Mouse (Mus musculus): Measurements from ENCODE around the gene Zfx. TPM values are rescaled to one million over a fixed set of nuclear protein-coding genes. Genes with fewer than 3 reads are reported as not detected.
A peak's percentile ranks its signal among the peaks of the same experiment; 100 is the strongest.

Gene Zfx
- polyA plus RNA-seq (2014; fragmentation: Nextera tagmentation; extraction: Ambion mirVana) = 17.8 and 24.5 TPM in 2 replicates

DNA sequence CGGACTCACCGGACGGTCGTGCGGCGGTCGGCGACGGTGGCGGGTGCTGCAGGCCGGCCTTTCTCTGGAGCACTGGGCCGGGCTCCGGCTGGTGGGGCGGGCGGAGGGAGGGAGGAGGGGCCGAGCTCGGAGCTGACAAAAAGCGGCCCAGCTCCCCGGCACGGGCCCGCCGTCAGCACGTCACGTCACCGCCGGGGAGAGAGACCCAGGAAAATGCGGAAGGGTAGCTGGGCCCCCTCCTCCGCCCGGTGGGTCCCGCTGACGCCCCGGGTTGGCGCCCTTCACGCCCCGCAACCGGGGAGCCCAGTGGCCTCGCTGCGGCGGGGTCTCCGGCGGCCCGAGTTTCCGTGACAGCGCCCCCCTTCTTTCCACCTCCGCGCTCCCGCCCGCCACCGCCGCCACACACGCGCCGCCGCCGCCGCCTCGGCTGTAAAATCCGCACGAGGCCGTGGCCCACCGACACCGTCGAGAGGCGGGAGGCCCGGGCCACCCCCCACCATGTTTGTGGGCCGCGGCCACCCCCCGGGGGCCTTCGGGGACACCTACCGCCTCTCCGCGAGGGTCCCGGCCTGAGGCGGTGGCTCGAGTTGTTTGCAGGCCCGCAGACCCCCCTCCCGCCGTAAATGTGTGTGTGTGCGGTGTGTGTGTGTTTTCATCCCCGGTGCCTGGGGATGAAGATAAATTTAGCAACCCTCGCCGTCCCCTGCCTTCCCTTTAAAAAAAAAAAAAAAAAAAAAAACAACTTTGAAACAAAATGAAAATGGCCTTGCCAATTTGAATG is at the start of gene Zfx:
Gene Zfx, minus strand, starts transcription at position 644 of the 781 bp plus-strand sequence.
- Histone ChIP-seq H3K27me3 (replicated peaks; ENCODE audit: control insufficient read depth, insufficient read depth, low read length) (peaks cover 34% of the 10 kb centered on the region), H3K4me3 (ENCODE audit: low read depth, low read length) (peak within 1 kb of the TSS; percentile 74)
- ATAC-seq (replicated peaks; ENCODE audit: low FRiP score) = peak; percentile 79

DNA sequence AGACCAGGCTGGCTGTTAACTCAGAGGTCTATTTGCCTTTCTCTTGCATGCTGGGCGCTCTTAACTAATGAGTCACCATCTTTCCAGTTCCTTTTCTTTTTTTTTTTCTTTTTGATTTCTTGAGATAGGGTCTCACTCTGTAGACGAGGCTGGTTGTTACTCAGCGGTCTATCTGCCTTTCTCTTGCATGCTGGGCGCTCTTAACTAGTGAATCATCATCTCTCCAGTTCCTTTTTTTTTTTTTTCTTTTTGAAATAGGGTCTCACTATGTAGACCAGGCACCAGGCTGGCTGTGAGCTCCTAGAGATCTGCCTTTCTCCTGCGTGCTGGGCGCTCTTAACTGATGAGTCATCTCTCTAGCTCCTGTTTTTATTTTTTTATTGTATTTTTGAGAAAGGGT is 45.8 kb upstream of the Zfx start:
- no peaks in the 10 kb centered on the region for H3K9me3 ChIP-seq (ENCODE audit: control insufficient read depth, low read length)
- H3K27ac ChIP-seq (ENCODE audit: low read depth, low read length) = no peak overlapping the region
- ATAC-seq (replicated peaks; ENCODE audit: low FRiP score) (no peak), DNase-seq (ENCODE audit: low spot score) (no peak)
- no peak overlapping the region for H3K4me3 ChIP-seq (ENCODE audit: low read depth, low read length)
- H3K4me1 ChIP-seq (replicated peaks; ENCODE audit: control insufficient read depth, insufficient read depth, low read length) = no peaks in the 10 kb centered on the region
- no peak overlapping the region for H3K9ac ChIP-seq (ENCODE audit: low read depth, low read length)
- H3K4me2 ChIP-seq = no peak overlapping the region
- 54% methylated on average over 6 of the region's 6 CpGs for WGBS
- peaks cover 12% of the 10 kb centered on the region for H3K27me3 ChIP-seq (replicated peaks; ENCODE audit: control insufficient read depth, insufficient read depth, low read length)
- H3K36me3 ChIP-seq (ENCODE audit: control insufficient read depth, insufficient read depth, low read length) = no peaks in the 10 kb centered on the region

More for the DNA sequence above, at the start of gene Zfx:
- Histone ChIP-seq H3K9ac (ENCODE audit: low read depth, low read length) (peak within 1 kb of the TSS; percentile 93), H3K36me3 (ENCODE audit: control insufficient read depth, insufficient read depth, low read length) (no peaks in the 10 kb centered on the region), H3K27ac (ENCODE audit: low read depth, low read length) (peak within 1 kb of the TSS; percentile 99), H3K9me3 (ENCODE audit: control insufficient read depth, low read length) (no peaks in the 10 kb centered on the region), H3K4me1 (replicated peaks; ENCODE audit: control insufficient read depth, insufficient read depth, low read length) (peaks cover 5% of the 10 kb centered on the region), H3K4me2 (peak within 1 kb of the TSS; percentile 60)
- DNase-seq (ENCODE audit: low spot score) = peak; percentile 75
- 11% methylated on average over 65 of the region's 82 CpGs for WGBS

DNA sequence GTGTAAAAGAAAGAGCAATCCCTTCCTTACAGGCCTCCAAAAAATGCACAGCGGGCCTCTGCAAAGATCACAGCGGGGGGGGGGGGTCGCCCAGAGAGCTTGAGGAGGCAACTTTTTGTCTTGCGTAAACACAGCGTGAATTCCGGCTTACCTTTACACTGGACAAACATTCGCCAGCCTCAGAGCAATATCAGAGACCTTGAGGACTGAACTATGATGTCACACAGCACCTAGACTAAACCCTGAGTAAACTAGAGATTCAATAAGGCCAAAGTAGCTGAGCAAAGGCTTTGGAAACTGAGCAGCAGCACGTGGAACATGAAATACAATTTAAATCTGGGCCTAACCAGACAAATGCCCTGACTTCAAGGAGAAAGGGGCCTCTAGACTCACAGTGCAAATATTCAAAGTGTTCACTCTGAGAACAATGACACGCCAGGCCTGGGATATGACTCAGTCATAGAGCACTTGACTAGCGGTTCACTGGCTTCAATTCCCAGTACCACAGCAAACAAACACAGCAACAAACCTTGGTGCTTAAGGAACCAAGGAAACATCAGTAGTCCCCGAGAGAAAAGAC is 28.8 kb upstream of the Zfx start:
- ATAC-seq (replicated peaks; ENCODE audit: low FRiP score) (no peak), DNase-seq (ENCODE audit: low spot score) (no peak)
- no peak overlapping the region for H3K9ac ChIP-seq (ENCODE audit: low read depth, low read length)
- H3K27ac ChIP-seq (ENCODE audit: low read depth, low read length) = no peak overlapping the region
- peaks cover 45% of the 10 kb centered on the region for H3K27me3 ChIP-seq (replicated peaks; ENCODE audit: control insufficient read depth, insufficient read depth, low read length)
- H3K4me1 ChIP-seq (replicated peaks; ENCODE audit: control insufficient read depth, insufficient read depth, low read length) = no peaks in the 10 kb centered on the region
- WGBS = 47% methylated on average over 11 of the region's 11 CpGs
- no peaks in the 10 kb centered on the region for H3K9me3 ChIP-seq (ENCODE audit: control insufficient read depth, low read length)
- no peak overlapping the region for H3K4me2 ChIP-seq
- H3K36me3 ChIP-seq (ENCODE audit: control insufficient read depth, insufficient read depth, low read length) = no peaks in the 10 kb centered on the region
- H3K4me3 ChIP-seq (ENCODE audit: low read depth, low read length) = no peak overlapping the region

DNA sequence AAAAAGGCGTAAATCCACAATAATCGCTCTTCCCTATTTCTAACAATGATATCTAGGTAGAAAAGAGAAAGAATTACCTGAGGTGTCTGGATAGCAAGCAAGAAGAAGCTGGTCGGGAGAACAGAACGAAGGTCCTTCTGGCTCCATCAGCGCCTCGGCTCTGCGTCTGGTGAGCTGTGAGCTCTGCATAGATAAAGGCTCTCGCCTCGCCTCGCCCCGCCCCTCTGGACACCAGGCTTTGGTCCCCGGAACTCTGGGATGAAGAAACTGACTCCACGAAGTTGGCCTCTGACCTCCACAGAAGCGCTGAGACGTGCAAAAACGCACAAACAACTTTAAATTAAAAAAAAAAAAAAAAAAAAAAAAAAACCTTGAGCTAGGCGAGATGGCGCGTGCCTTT is 27.0 kb upstream of the Zfx start:
- Histone ChIP-seq H3K4me2 (no peak overlapping the region), H3K36me3 (ENCODE audit: control insufficient read depth, insufficient read depth, low read length) (no peaks in the 10 kb centered on the region), H3K9me3 (ENCODE audit: control insufficient read depth, low read length) (no peaks in the 10 kb centered on the region), H3K4me1 (replicated peaks; ENCODE audit: control insufficient read depth, insufficient read depth, low read length) (no peaks in the 10 kb centered on the region), H3K27me3 (replicated peaks; ENCODE audit: control insufficient read depth, insufficient read depth, low read length) (peaks cover 47% of the 10 kb centered on the region), H3K9ac (ENCODE audit: low read depth, low read length) (no peak overlapping the region), H3K4me3 (ENCODE audit: low read depth, low read length) (no peak overlapping the region), H3K27ac (ENCODE audit: low read depth, low read length) (no peak overlapping the region)
- 68% methylated on average over 19 of the region's 19 CpGs for WGBS
- DNase-seq (ENCODE audit: low spot score) = no peak
- no peak for ATAC-seq (replicated peaks; ENCODE audit: low FRiP score)

DNA sequence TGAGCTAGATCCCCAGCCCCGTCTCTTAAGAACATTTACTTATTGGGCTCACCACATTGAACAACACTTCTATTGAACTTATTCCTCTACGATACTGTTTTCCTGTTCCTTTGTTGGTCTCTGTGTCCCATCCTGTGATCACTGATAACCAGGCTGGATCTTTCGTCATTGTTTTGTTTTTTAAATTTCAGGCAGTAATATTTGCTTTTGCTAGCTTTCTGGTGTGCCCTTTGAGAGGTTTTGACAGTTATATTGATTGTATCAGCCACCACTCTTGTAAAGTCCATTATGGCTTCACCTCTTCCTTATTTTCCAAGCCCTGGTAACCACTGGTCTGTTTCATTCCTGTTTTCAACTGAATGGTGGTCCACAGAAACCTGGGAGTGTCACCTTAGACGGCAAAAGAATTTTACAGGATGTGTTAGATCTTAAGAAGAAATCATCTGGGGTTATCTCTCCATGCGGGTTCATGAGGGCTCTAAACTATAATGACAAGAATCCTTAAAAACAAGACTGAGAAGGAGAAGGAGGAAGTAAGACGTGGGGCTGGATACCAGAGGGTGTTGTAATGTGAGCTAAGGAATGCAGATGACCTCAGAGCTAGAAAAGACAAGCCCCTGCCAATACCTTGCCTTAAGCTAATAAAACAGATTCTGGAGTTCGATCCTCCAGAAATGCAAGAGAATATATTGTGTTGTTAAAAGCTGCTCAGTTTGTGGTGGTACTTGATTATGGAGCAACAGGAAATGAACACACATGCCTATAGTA is 18.7 kb upstream of the Zfx start:
- Histone ChIP-seq H3K4me1 (replicated peaks; ENCODE audit: control insufficient read depth, insufficient read depth, low read length) (no peaks in the 10 kb centered on the region), H3K9me3 (ENCODE audit: control insufficient read depth, low read length) (no peaks in the 10 kb centered on the region), H3K4me3 (ENCODE audit: low read depth, low read length) (no peak overlapping the region), H3K9ac (ENCODE audit: low read depth, low read length) (no peak overlapping the region), H3K36me3 (ENCODE audit: control insufficient read depth, insufficient read depth, low read length) (no peaks in the 10 kb centered on the region), H3K27me3 (replicated peaks; ENCODE audit: control insufficient read depth, insufficient read depth, low read length) (peaks cover 23% of the 10 kb centered on the region), H3K27ac (ENCODE audit: low read depth, low read length) (no peak overlapping the region), H3K4me2 (no peak overlapping the region)
- WGBS = 51% methylated on average over 7 of the region's 7 CpGs
- DNase-seq (ENCODE audit: low spot score) = no peak
- ATAC-seq (replicated peaks; ENCODE audit: low FRiP score) = no peak

DNA sequence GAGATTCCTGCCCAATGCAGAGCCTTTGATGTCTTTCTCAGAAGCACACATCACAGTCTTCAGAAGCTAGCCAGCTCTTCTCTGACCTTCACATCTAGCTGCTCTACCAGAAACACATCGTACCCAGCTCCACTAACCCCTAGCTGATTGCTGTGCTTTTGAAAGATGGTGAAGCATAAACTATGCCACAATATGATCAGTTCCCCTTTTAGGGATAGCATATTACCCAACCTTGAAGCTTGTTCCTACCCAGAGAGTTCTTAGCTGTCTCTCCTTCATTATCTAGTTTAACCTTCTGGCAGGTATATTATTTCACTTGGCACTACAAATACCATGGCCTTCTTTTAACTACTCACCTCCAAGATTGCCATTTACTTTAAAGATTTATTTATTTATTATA is 16.6 kb upstream of the Zfx start:
- no peaks in the 10 kb centered on the region for H3K4me1 ChIP-seq (replicated peaks; ENCODE audit: control insufficient read depth, insufficient read depth, low read length)

DNA sequence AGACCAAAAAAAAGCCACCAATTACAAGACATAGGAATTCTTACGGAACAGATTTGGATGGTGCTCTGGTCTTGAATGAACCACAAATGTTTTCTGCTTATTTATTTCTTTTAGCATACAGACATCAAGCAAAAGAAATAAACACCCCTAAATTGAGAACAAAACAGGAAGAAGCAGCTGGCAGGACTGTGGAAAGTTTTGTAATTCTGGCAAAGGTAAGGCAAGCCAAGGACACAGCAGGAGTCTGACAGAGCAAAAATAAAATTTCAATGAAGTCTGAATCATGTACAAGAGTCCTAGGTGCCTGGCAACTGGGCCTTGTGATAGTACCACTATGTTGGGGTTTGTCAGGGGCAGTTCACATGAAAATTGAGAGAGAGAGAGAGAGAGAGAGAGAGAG is 14.8 kb upstream of the Zfx start:
- H3K9ac ChIP-seq (ENCODE audit: low read depth, low read length) = no peak overlapping the region
- no peak overlapping the region for H3K4me3 ChIP-seq (ENCODE audit: low read depth, low read length)
- no peak for DNase-seq (ENCODE audit: low spot score)
- H3K4me2 ChIP-seq = no peak overlapping the region
- H3K9me3 ChIP-seq (ENCODE audit: control insufficient read depth, low read length) = no peaks in the 10 kb centered on the region
- no peaks in the 10 kb centered on the region for H3K4me1 ChIP-seq (replicated peaks; ENCODE audit: control insufficient read depth, insufficient read depth, low read length)
- H3K27ac ChIP-seq (ENCODE audit: low read depth, low read length) = no peak overlapping the region
- peaks cover 20% of the 10 kb centered on the region for H3K27me3 ChIP-seq (replicated peaks; ENCODE audit: control insufficient read depth, insufficient read depth, low read length)
- no peaks in the 10 kb centered on the region for H3K36me3 ChIP-seq (ENCODE audit: control insufficient read depth, insufficient read depth, low read length)
- no peak for ATAC-seq (replicated peaks; ENCODE audit: low FRiP score)
- WGBS = 90% methylated on average over 1 of the region's 1 CpGs

More for the DNA sequence above, 16.6 kb upstream of the Zfx start:
- no peaks in the 10 kb centered on the region for H3K9me3 ChIP-seq (ENCODE audit: control insufficient read depth, low read length)
- no peak overlapping the region for H3K9ac ChIP-seq (ENCODE audit: low read depth, low read length)
- WGBS = 87% methylated on average over 1 of the region's 1 CpGs
- ATAC-seq (replicated peaks; ENCODE audit: low FRiP score) (no peak), DNase-seq (ENCODE audit: low spot score) (no peak)
- no peaks in the 10 kb centered on the region for H3K36me3 ChIP-seq (ENCODE audit: control insufficient read depth, insufficient read depth, low read length)
- H3K27ac ChIP-seq (ENCODE audit: low read depth, low read length) = no peak overlapping the region
- H3K27me3 ChIP-seq (replicated peaks; ENCODE audit: control insufficient read depth, insufficient read depth, low read length) = peaks cover 23% of the 10 kb centered on the region
- no peak overlapping the region for H3K4me3 ChIP-seq (ENCODE audit: low read depth, low read length)
- H3K4me2 ChIP-seq = no peak overlapping the region

DNA sequence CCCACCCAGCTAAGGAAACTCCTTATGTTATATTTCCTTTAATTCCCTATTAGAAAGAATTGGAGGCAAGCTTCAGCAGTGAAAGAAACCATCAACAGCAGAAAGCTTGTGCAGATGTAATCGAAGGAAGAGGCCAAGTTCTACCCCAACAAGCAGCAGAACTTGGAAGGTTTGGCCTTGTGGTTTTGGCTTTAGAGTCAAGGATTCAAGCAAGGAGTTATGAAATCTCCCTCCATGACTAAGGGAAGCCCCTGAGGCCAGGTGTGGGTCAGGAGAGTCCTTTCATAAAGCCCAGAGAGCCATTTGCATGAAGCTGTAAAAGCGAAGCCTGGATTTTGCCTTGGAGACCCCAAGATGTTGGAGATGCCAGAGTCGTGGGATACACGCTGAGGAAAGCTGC is 11.6 kb upstream of the Zfx start:
- 71% methylated on average over 4 of the region's 4 CpGs for WGBS
- H3K27ac ChIP-seq (ENCODE audit: low read depth, low read length) = no peak overlapping the region
- DNase-seq (ENCODE audit: low spot score) (no peak), ATAC-seq (replicated peaks; ENCODE audit: low FRiP score) (no peak)
- no peak overlapping the region for H3K4me3 ChIP-seq (ENCODE audit: low read depth, low read length)
- H3K27me3 ChIP-seq (replicated peaks; ENCODE audit: control insufficient read depth, insufficient read depth, low read length) = peaks cover 27% of the 10 kb centered on the region
- no peaks in the 10 kb centered on the region for H3K9me3 ChIP-seq (ENCODE audit: control insufficient read depth, low read length)
- H3K9ac ChIP-seq (ENCODE audit: low read depth, low read length) = no peak overlapping the region
- H3K4me2 ChIP-seq = no peak overlapping the region
- no peaks in the 10 kb centered on the region for H3K36me3 ChIP-seq (ENCODE audit: control insufficient read depth, insufficient read depth, low read length)
- H3K4me1 ChIP-seq (replicated peaks; ENCODE audit: control insufficient read depth, insufficient read depth, low read length) = no peaks in the 10 kb centered on the region
